Mouse (Mus musculus) kidney, postnatal 36 days (tissue): ENCODE results near the gene Map4k1.

Experiments
- DNase-seq, 2 experiments: peaks; one replicate each; pipeline ENCODE4 v3.0.0; 2021 to 2022; ENCODE audit warnings: mixed read lengths in 2 of 2

The Map4k1 gene

DNA sequence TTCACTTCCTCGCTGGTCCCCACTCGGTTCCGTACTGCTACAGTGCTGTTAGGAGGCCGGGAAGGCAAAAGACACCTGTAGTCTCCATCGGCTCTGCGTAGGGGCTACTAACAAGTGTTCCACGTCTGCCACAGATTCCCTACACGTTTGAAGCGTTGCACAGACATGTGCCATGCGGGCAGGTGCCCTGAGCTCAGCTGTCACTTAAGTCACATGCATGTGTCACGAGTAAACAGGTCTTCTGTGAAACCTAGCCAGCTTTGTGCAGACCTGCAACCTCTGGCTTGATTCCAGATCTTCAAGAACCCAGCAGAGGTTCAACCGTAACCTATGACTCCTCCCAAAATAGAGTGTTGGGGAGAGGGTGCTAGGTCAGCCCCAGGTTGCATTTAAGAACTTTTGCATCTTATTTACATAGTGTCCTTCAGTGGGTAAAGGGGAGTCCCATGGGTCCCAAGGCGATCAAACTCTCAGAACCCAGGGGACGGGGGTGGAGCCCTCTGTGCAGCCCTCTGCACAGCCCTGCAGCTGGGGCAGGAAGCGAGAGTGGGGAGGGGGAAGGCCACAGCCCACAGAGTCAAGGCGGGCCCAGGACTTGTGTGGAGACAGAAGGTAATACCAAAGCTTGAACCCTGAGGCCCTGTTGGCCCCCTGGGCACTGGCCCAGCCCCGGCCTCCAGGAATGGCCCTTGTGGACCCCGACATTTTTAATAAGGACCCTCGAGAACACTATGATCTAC lies 594 bp downstream of the Map4k1 start:
- peak; percentile 31 to 37 for DNase-seq

GRCm38 (mm10) chr7:28983141-28983564 lies 1.3 kb downstream of the Map4k1 start:
- no peak for DNase-seq

DNA sequence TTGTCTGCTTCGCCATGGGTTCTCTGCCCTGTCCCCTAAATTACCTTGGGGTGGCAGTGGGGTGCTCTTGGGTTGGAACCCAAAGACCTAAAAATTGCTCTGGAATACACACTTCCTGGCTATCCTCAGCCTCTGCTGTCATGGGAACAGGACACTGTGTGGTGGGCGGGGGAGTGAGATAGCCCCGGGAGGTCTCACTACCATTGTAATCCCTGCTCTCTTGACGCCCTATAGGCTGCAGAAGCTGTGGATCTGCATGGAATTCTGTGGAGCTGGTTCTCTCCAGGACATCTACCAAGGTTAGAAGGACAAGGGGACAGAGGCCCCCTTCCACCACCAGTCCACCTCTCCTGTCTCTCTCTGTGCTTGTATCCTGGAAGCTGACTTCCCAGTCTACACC lies 2.0 kb downstream of the Map4k1 start:
- no peak for DNase-seq

- no peak for DNase-seq
These were observed 2.6 kb downstream of the Map4k1 start for GRCm38 (mm10) chr7:28984452-28984851.

DNA sequence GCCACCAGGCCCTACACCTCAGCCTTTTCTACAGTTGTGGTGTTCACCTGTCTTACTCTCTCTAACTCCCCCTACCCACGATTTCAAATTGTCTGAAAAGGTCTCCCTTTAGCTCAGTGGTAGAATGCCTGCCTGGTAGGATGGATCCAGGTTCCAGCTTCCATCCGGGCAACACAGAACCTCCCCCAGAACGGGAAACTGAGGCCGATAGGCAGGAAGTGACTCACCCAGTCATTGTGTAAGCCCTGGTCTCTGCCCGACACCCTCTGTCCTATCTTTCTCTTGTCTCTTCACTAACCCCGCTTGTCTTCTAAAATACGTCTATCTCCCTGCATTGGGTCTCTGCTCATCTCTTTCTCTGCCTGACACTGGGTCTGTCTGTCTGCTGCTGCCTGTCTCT lies 3.4 kb downstream of the Map4k1 start:
- no peak for DNase-seq

DNA sequence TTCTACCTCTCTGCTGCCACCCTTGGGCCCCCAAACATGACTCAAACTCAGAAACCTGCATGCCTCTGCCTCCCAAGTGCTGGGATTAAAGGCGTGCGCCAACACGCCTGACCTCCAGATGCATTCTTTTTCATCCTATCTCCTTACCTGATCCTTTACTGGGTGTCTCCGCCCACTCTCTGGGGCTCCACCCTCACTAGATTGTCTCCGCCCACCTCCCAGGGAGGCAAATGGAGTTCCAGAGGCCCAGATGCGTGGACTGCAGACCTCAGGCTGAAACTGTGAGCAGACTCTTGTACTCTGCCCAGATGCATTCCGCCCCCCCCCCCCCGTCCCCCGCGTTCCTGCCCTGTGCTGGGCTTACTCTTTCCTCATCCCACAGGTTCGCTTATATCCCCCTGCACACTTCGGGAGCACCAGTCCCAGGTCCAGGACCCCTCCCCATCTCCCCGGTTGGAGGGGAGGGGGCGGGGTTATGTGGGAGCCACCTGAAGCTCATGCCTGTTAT lies 9.0 kb downstream of the Map4k1 start:
- no peak for DNase-seq

DNA sequence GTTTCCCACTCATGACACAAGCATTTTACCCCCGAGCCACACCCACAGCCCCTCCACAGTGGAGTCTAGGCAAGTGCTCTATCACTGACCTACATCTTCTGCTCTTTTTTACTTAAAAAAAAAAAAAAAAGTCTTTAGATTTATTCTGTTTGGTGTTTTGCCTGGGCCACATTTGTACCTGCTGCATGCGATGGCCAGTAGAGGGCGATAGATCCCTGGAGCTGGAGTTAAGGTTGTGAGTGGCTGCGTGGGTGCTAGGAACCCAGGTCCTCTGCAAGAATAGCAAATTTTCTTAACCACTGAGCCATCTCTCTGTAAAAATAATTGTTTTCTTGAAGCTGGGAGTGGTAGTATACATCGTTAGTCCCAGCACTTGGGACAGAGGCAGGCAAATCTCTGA lies 9.8 kb downstream of the Map4k1 start:
- no peak for DNase-seq

DNA sequence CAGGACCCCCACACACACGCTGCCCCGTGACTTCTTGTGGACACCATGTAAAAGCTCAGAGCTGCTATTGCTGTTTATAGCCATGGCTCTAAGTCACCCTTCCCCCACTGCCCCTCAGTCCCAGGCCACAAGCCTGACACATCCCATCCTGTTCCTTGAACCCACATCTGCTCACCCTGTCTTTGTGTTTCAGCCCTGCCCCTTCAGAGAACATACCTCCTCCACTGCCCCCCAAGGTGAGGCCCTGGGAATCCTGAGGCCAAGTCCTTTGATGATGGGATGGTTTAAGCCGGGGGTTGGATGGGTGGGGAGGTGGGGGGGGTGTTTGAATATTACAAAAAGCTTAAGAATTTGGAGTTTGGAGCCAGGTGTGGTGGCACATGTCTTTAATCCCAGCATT lies 11.1 kb downstream of the Map4k1 start:
- no peak for DNase-seq

GRCm38 (mm10) chr7:28993402-28993801 lies 11.6 kb downstream of the Map4k1 start:
- DNase-seq = no peak

- DNase-seq = peak; percentile 46 to 78
These were observed 19.1 kb downstream of the Map4k1 start for GRCm38 (mm10) chr7:29000651-29001605.

- no peak for DNase-seq
These were observed 25.6 kb downstream of the Map4k1 start for GRCm38 (mm10) chr7:29007224-29008101.

GRCm38 (mm10) chr7:29008171-29008570 lies 26.3 kb downstream of the Map4k1 start:
- no peak for DNase-seq

GRCm38 (mm10) chr7:29008714-29009113 lies 26.9 kb downstream of the Map4k1 start:
- DNase-seq = no peak

- DNase-seq = no peak
These were observed 33.1 kb downstream of the Map4k1 start for GRCm38 (mm10) chr7:29014984-29015383.

DNA sequence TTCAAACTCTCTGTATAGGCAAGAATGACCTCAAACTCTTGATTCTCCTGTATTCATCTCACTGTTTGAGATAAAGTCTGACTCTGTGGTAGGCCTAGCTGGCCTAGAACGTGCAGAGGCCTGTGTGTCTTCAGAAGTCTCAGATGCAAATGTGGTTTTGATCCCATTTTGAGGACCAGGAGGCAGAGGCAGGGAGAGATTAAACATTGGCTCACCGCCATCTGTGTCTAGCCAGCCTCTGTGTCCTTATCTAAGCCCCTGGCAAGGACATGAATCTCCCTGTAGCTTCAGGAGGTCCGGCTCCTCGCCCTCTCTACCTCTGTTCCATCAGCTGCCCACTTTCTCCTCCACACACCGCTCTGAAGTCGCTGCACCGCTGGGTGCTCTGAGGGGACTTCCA lies 34.6 kb downstream of the Map4k1 start:
- DNase-seq = no peak

DNA sequence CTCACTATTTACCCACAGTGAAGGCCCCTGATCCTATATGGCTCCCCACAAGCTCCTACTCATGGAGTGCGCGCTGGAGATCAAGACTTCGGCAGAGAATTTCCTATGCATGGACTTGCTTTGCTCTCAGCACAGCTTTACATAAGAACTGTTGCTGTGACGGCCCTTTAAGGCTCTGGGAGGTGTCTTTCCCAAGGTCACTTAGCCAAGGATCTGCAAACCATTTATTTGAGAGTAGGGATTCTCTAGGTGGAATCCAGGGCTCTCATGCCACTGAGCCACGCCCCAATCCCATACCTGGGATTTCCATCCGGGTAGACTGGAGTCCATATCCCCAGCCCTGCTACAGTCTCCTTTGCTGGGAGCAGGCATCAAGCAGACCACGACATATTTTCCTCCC lies 35.4 kb downstream of the Map4k1 start:
- DNase-seq = no peak

DNA sequence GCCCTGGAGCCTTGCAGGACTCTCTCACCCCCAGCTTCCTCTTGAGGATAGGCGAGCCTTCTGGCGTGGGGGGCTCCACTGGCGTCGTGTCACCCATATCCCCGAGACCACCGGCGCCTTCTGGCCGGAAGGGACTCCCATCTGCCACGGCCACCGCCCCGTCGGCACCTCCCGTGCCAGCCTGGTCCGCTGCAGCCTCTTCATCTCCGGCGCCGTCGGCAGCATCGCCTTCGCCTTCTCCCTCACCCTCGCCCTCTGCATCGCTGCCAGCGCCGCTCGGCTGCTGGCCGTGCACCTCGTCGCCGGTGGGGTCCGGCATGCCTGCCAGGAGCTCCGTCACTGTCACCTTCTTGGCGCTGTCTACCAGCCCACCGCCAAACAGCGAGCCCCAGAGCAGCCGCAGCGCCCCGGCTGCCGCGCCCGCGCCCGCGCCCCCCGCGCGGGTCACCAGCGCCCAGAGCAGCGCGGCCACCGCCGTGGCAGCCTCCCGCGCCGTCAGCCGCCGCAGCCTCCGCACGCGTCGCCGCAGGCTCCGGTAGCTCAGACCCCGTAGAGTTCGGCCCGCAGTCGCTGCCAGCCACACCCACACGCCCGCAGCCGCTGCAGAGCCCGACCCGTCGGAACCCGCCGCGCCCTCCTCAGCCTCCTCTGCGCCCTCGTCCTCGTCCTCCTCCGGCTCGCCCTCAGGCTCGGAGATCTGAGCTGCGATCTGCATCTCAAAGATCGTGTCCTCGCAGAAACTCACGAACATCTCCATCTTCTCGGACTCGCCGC lies 37.8 kb downstream of the Map4k1 start:
- no peak for DNase-seq

- no peak for DNase-seq
These were observed 40.6 kb downstream of the Map4k1 start for GRCm38 (mm10) chr7:29022479-29022878.

GRCm38 (mm10) chr7:29023514-29023913 lies 41.7 kb downstream of the Map4k1 start:
- no peak for DNase-seq

DNA sequence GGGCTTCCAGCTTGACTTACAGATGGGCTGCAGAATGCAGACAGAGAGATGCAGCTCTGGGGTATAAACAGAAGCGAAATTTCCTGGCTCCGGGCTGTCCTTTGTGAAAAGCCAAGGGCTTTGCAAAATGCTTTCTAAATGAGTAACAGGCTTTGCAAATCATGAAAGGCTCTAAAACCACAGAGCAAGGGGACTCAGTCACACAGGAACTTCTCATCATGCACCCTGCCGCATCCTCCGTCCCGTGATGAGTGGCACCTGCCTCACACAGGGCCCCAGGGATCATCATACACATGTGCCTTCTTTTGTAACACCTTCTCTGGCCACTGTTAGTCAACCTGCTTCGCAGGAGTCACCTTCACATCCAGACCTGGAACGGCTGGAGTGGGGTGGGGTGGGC lies 43.7 kb downstream of the Map4k1 start:
- DNase-seq = no peak

- DNase-seq = no peak
These were observed 44.3 kb downstream of the Map4k1 start for GRCm38 (mm10) chr7:29026195-29026594.

DNA sequence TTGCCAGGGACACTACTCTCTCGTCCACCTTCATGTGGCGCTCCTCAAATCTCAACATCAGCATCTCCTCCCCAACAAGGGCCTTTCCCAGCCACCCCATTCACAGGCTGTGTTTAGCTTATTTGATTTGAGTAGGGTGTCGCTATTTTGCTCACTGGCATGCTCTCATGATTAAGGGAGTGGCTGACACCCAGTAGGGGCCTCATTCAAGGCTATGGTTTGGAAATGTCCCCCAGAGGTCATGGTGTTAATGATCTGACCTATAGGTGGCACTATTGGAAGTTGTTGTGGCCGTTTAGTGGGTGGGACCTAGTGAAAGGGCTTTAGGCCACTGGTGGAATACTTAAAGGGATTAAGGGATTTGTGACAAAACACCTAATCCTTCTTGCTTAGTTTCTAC lies 45.0 kb downstream of the Map4k1 start:
- no peak for DNase-seq
